Mouse (Mus musculus) cortical plate, adult 2 months (tissue): ENCODE data around the gene Uvrag.

Experiments used
- CTCF ChIP-seq: fragments of 200-500 bp; IDR thresholded peaks from 2 replicates; pipeline ENCODE4 v1.5.1; 2011; ENCODE audit warnings: mild to moderate bottlenecking, control low read depth, low read length; ENCODE audit not compliant: insufficient read depth; ENCODE audit errors: extremely low read depth
- POLR2A ChIP-seq: fragments of 200-500 bp; IDR thresholded peaks from 2 replicates; pipeline ENCODE4 v1.6.1; 2011; ENCODE audit warnings: mild to moderate bottlenecking, low read length, control low read depth; ENCODE audit not compliant: insufficient read depth; ENCODE audit errors: extremely low read depth

DNA sequence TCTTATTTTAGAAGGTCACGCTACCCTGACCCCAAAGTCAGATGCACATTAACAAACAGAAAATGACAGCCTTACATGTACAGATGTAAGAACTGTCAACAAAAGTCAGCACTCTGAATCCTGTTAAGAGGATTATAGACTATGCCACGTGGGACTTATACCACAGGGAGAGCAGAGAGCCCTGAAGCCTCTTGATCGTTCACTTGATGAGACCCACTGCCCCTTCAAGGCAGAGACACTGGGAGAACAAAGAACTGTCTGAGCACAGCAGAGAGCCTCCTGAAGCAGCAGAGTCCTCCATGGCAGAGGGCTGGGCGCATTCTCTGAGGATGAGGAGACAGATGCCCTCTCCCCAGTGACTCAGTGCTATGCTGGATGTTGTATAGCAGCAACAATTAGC is 166.4 kb downstream of the Uvrag start:
- TF ChIP-seq CTCF = no peak
- no peak for TF ChIP-seq POLR2A
